Mouse (Mus musculus): ENCODE measurements around the gene Olfr720.

Olfr720 gene

DNA sequence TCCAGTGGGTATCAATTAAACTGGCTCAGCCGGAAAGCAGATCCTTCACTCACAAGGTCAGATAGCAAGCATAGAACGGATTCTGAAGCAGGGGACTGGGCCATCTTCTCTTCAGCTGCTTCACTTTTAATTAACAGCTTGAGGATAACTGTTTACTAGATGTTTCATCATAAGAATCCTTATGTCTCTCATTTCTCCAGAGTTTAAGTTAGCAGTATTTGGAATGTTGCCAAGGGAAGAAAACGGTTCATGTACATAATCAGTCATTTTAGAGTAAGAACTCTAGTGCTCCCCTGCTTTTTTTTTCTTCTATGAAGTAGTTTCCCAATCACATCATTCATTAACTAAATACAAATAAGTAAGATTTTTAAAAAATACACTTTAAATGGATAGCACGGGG, at the start of gene Olfr720:
Gene Olfr720 (minus strand): TSS at position 101 of the 400 bp plus-strand sequence.
- no peak for DNase-seq
